Mouse (Mus musculus) stomach, postnatal 0 days (tissue): ENCODE results near the gene Myrf.

Experiments used
- CTCF ChIP-seq: IDR thresholded peaks from 2 replicates; pipeline ENCODE4 v1.5.1; 2016; ENCODE audit warnings: antibody characterized with exemption, low read depth, mild to moderate bottlenecking, moderate library complexity
- EP300 ChIP-seq: optimal IDR thresholded peaks from 2 replicates; pipeline ENCODE3; 2016; ENCODE audit warnings: antibody characterized with exemption

DNA sequence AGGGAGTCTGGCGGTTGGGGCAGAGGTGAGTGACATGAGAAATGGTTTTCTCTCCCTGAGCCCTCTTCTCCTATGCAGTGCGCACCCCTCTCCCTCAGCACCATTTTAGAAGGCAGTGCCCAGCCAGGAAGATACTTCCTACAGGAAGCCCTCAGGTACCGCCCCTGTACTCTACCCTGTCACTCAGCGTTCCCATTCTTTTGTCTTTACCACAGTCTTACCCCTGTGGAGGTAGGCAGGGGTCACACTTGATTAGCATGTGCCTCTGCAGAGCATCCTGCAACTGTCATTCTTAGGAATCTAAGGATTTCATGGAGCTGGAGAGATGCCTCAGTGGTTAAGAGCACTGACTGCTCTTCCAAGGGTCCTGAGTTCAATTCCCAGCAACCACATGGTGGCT, 17.0 kb downstream of the Myrf start:
- TF ChIP-seq CTCF (no peak), EP300 (no peak)
